Mouse (Mus musculus): Measurements from ENCODE around the gene Entpd2.
A peak's percentile ranks its signal among the peaks of the same experiment; 100 is the strongest.

The Entpd2 gene

GRCm38 (mm10) chr2:25395721-25396596 is at the start of gene Entpd2:
Gene Entpd2 (plus strand): TSS chr2:25395874.
- peak; percentile 52 for DNase-seq (ENCODE audit: low read depth, low spot score)

- DNase-seq (ENCODE audit: low read depth, low spot score) = no peak
These were observed 47.5 kb upstream of the Entpd2 start for GRCm38 (mm10) chr2:25348162-25348561.

- no peak for DNase-seq (ENCODE audit: low read depth, low spot score)
These were observed 46.2 kb upstream of the Entpd2 start for GRCm38 (mm10) chr2:25349499-25349898.

DNA sequence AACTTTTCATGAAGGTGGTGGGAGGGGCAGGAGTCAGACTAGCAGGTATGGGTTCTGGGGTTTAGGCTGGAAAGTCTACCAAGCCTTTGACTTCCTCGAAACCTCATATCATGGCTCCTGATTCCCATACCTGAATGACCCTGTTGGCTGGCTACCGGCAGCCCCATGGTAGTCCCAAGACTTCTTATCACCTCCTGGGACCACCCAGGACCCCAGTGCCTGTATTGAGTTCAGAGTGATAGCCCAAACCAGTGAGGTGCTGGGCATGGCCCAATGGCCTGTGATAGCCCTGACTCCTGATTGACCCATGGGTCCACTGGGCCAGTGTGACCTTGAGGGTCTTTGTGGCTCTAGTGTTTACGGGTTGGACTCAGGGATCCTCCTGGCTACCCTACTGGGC is 45.0 kb upstream of the Entpd2 start:
- DNase-seq (ENCODE audit: low read depth, low spot score) = no peak

- DNase-seq (ENCODE audit: low read depth, low spot score) = no peak
These were observed 41.5 kb upstream of the Entpd2 start for GRCm38 (mm10) chr2:25354211-25354610.

DNA sequence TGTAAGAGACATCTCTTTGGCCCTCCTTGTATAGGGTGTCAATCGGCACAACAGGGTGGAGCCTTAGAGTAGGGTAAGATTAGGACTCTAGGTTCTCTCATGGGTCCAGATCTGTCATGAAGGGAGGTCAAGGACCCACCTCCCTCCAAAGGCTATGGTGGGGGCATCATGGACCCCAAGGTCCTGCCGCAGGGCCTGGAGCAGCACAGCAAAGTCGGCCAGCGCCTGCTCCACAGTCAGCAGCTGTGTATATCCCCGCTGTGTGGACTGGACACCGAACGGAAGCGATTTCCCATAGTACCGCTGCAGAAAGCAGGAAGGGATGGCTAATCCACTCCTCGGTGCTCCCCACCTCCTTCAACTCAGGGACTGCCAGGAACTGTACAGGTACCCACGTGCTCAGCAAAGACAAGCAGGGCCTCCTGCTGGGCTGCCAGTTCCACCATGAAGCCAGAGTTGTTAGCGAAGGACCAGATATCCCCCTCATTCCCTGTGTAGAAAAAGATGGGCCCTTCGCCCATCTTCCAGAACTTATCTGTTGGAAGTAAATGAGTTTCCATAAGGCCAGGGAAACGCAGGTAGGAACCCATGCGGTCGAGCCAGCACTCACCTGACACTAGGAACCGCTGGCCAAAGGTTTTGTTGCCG is 40.1 kb upstream of the Entpd2 start:
- DNase-seq (ENCODE audit: low read depth, low spot score) = no peak

GRCm38 (mm10) chr2:25356208-25357079 is 39.2 kb upstream of the Entpd2 start, which contains the start of gene Dpp7:
Gene Dpp7 (minus strand): TSS chr2:25356359.
- peak; percentile 82 for DNase-seq (ENCODE audit: low read depth, low spot score)

- DNase-seq (ENCODE audit: low read depth, low spot score) = no peak
These were observed 35.8 kb upstream of the Entpd2 start for GRCm38 (mm10) chr2:25359848-25360247.

- no peak for DNase-seq (ENCODE audit: low read depth, low spot score)
These were observed 32.0 kb upstream of the Entpd2 start for GRCm38 (mm10) chr2:25363478-25364178.

GRCm38 (mm10) chr2:25364313-25364712 is 31.4 kb upstream of the Entpd2 start:
- no peak for DNase-seq (ENCODE audit: low read depth, low spot score)

DNA sequence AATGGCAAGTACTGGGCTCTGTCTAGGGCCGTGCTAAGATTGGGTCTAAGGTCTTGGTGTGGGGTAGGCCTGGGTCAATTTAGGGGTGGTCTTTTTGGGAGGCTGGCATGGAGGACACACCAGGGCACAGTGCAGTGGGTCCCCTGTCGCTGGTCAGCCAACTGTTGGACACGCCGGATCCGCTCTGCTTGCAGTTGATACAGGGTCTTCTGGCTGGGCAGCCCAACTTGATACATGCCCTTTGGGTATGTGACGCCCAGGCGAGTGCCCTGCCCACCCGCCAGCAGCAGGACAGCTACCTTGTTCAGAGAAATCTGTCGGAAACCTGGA is 30.9 kb upstream of the Entpd2 start:
- no peak for DNase-seq (ENCODE audit: low read depth, low spot score)

DNA sequence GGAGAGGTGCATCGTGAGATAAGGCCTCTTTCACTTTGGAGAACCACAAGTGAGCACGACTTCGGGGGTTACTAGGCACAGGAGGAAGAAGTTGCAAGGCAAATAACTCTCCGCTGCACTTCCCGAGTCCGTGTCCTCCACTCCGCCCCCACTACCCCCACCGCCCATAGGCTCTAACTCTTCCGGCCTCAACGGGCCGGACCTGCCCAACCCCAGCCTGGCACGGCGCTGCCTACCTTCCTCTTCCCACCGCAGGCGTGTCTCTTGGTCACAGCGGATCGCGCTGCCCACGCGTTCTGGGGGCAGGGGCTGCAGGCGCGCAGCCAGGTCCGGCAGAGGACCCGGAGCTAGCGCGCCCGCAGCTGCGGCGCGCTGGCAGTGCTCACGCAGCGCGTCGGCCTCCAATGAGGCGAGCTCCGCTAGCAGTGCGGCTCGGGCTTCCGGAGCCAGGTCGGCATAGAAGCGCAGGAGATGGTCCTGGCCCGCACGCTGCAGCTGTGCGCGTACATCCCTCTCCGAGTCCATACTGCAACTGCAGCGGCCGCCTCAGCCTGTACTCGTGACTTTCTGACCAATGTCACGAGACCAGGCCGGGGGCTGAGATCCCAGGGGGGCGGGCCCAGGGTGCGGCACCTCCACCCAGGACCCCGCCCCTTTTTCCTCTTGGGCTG is 30.4 kb upstream of the Entpd2 start, which contains the start of gene Uap1l1:
Gene Uap1l1, minus strand, starts transcription at position 592 of the 671 bp plus-strand sequence.
- peak; percentile 83 for DNase-seq (ENCODE audit: low read depth, low spot score)

- no peak for DNase-seq (ENCODE audit: low read depth, low spot score)
These were observed 25.7 kb upstream of the Entpd2 start for GRCm38 (mm10) chr2:25369996-25370395.

- DNase-seq (ENCODE audit: low read depth, low spot score) = peak; percentile 92
These were observed 23.7 kb upstream of the Entpd2 start, which contains the start of gene Sapcd2 for GRCm38 (mm10) chr2:25371764-25372643. Gene Sapcd2 (plus strand): TSS chr2:25372321.

DNA sequence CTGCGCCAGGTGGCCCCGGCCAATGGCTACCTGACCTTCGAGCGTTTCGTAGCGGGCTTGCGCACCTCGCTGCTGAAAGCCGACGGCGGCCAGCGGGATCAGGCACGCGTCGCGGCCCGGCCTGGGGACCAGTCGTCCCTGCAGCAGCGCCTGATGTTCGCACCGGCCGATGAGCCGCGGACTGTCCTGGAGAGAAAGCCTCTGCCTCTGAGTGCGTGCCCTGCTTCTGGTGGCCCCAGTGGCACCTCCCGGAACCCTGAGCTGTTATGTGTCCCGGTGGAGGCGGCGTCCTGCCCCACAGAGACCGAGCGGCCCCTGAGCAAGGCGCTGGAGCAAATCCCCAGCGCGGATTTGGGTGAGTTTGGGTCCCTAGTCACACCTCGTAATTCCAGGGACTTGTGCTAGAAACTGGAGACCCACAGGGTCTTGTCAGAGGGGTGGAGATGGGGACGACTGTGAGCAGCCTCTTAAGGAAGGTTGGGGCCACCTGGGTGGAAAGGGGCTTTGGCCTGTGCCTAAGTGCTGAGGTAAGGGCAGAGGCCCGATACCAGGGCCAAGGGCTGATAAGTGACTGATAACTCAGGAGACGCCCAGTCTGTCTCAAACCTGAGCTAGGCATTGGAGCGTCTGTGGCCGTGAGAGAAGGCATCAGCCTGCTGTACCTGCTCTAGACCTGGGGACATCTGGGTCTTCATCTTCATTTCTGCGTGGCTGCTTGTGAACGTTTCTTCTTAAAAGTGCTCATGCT is 22.9 kb upstream of the Entpd2 start:
- no peak for DNase-seq (ENCODE audit: low read depth, low spot score)

DNA sequence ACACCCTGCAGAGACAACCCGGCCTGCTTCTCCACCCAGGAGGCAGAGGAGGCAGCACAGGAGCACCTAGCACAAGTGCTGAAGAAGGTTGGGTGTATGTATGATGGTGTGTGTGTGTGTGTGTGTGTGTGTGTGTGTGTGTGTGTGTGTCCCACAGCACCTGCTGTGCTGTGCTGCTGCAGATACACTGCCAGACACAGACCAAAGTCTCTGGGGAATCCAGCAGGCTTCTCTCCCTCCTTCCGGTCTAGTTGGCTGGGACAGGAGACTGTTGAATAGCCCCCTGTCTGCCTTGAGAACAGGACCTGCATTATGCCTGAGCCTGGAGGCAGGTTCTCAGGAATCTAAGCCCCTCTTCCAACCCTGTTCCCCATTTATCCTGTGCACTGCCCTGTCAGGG is 22.2 kb upstream of the Entpd2 start:
- DNase-seq (ENCODE audit: low read depth, low spot score) = no peak

- DNase-seq (ENCODE audit: low read depth, low spot score) = peak; percentile 58
These were observed 19.1 kb upstream of the Entpd2 start for GRCm38 (mm10) chr2:25376589-25376988.

DNA sequence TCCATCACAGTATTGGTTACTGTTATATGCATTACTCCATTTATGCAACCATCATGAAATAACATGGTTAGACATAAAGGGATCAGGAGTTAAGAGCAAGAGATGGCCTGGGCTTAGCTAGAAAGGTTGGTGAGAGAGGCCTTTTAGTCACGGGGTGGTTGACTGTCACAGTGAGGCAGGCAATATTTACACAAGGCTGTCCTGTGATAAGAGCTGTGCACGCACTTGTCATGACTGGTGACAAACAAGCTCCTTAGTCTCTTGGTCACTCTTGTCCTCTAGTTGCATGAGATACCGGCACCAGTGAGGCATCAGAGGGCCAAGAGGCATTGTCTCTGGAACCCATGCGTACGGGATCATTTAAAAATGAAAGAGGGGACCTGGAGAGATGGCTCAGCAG is 11.2 kb upstream of the Entpd2 start:
- no peak for DNase-seq (ENCODE audit: low read depth, low spot score)

DNA sequence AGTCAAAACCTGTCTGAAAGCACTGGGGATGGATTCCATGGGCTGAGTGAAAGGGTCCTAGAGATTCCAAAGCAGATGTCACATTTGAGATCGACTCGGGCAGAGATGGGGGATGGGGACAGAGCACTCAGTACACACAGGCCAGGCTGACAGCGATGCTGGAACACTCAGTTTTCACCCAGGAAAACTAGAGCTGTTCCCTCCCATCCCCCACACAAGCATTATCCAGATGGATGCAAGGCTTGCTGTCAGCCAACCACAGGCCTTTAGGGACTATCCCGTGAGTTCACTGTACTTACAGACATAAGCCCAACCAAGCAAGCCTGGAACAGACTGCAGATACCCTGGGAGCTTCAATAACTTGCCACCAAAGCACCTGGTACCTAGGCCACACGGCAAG is 4.4 kb upstream of the Entpd2 start:
- no peak for DNase-seq (ENCODE audit: low read depth, low spot score)
